Mouse (Mus musculus) natural killer cell, adult 2 months (primary cell): ENCODE results near the gene Rln1.

Experiments used
- DNase-seq, 2 experiments: peaks; one replicate each; pipeline ENCODE4 v3.0.0; 2022; ENCODE audit warnings: low spot score in 2 of 2

Gene Rln1

DNA sequence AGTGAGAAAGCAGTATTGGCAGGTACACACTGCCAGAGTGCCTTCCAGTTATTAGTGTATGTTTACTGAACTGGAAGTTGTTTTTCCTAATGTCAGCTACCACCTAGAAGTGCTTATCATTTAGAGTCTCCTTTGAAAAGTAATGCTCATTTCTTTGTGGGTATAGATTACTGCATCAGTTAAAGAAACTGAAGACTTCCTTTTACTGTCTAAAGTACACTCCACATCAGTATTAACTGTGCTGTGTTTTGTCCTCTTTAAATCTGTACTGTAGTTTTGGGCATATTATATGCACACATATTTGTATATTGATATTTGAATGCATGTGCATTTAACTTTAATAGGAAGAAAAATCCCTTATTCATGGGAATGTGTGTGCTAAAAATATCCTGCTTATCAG, 38.3 kb downstream of the Rln1 start:
- DNase-seq = no peak

DNA sequence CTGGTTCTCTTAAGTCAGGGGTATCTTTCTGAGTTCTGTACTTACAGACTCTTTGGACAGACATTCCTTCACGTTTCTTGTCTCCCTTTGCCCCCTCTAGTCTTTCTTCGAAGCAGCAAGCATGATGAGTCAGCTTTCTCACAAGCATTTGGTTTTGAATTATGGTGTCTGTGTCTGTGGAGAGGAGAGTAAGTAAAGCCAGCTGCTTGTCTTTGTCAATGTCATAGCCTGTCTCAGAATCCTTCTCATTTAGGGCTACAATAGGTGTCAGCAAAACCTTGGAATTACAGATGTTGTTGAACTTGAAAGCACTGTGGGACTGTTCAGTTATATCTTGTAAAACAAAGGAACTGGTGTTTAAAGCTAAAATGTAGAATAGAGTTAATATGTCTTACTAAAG, 39.7 kb downstream of the Rln1 start:
- no peak for DNase-seq

DNA sequence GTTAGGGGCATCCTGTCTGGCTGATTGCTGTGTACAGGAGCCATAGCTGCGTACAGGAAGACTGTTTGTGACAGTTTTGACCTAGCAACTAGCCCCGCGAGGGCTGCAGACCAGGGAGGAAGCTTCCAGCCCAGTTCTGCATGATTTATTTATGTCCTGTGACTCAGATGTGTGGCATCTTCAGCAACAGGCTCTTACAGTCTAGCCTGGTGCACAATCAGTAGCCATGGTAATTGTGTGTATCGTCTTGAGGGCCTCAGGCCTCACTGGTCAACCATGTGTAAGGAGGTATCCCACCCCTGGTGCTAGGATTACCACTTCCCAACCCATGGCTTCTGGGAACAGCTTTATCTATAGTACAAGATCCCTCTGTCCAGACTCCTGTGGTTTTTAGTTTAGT, 41.9 kb downstream of the Rln1 start:
- DNase-seq = no peak

DNA sequence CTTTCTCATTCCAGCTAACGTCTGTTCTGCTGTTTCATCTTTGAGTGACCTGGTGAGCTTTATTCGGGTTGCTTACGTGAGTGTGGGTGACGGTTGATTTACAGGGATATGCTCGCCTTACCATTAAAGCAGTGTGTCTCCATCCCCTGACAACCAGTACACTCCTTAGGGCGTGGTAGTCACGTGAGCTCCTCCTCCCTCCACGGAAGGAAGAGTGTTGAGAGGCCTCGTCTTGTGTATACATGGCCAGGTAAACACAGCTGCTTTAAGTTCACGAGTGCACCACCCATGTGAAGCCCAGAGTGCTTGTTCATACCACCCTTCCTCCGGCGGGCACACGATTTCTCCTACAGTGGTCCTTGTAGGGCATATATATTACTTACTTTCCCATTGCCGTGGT, 42.9 kb downstream of the Rln1 start:
- DNase-seq = no peak

DNA sequence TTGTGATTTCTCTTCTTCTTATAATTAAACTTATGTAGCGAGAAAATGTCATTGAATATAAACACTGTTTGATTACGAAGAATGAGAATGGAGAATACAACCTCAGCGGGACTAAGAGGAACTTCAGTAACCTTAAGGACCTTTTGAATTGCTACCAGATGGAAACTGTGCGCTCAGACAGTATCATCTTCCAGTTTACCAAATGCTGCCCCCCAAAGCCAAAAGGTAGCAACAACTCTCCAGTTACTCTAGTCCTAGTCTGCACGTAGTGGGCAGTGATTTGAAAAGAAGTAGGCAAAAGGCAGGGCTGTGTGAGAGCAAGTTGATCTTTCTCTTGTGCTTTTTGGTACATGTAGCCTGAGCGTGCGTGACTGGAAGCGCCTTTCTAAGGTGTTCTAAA, 46.6 kb downstream of the Rln1 start:
- no peak for DNase-seq

DNA sequence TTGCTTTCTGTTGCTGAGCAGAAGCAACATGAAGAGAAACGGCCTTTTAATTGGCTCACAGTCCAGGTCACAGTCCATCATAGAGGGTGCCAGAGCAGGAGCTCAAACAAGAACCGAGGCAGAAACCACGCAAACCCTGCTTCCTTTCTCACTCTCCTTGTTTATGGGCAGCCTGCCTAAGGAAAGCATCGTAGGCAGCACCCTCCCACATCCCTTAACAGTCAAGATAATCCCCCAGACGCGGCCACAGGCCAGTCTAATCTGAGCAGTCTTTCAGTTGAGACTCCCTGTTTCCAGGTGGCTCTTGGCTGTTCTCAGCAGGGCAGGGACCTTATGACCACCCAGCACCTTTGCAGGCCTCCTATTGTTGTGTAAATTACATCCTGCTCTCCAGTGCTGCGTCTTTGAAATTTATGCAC, 49.0 kb downstream of the Rln1 start:
- no peak for DNase-seq
